Mouse (Mus musculus) left cerebral cortex, postnatal 14 days (tissue): ENCODE results near the gene Pde6g. TPM values are rescaled to one million over a fixed set of nuclear protein-coding genes. Genes with fewer than 3 reads are reported as not detected.
"Not testable (repeated sequence)": the region's sequence is repeated elsewhere in the genome, so short reads cannot be mapped to it uniquely, and the experiment has no call there.

Experiments
- DNase-seq, 2 experiments: peaks; one replicate each; pipeline ENCODE4 v3.0.0; 2021 to 2022; ENCODE audit warnings: low spot score in 2 of 2, mixed read lengths in 1 of 2
- intact Hi-C: fragments of 180-260 bp; cut with DNase I; formaldehyde crosslinking; loops from one replicate; pipeline ENCODE4 v1.15.1; 2025
- total RNA-seq, 2 experiments: library from RNA; stranded (reverse); gene quantifications; 2 replicates each; pipeline ENCODE4 v1.2.3; 2021

Pde6g gene
- total RNA-seq, 2 experiments from 2014 or later = 0.40 TPM

- intact Hi-C loops = no loop called here
- peak; percentile 67 to 87 for DNase-seq
Observed at GRCm38 (mm10) chr11:120437152-120437856, 16.0 kb downstream of the Pde6g start, which contains the start of gene Nploc4. Nploc4 (minus strand) TSS chr11:120437708.

GRCm38 (mm10) chr11:120426727-120427126 lies 26.6 kb downstream of the Pde6g start:
- no peak for DNase-seq
- intact Hi-C loops = no loop called here

GRCm38 (mm10) chr11:120423569-120424295 lies 29.6 kb downstream of the Pde6g start:
- intact Hi-C loops = no loop called here

GRCm38 (mm10) chr11:120422651-120423568 lies 30.4 kb downstream of the Pde6g start:
- no peak for DNase-seq
- intact Hi-C loops = no loop called here

More at GRCm38 (mm10) chr11:120423569-120424295, 29.6 kb downstream of the Pde6g start:
- DNase-seq = peak; percentile 59 to 74

GRCm38 (mm10) chr11:120418592-120418991 lies 34.7 kb downstream of the Pde6g start:
- intact Hi-C loops = no loop called here
- no peak for DNase-seq

GRCm38 (mm10) chr11:120417852-120418251 lies 35.4 kb downstream of the Pde6g start:
- DNase-seq = no peak
- intact Hi-C loops = no loop called here

GRCm38 (mm10) chr11:120413621-120414020 lies 39.7 kb downstream of the Pde6g start:
- intact Hi-C loops = loop anchor here (2.0 kb wide), 1 partner anchor 17 kb away; no protein-coding TSS in a partner anchor
- DNase-seq = not testable (repeated sequence)

GRCm38 (mm10) chr11:120406445-120406844 lies 46.9 kb downstream of the Pde6g start:
- intact Hi-C loops = no loop called here
- no peak for DNase-seq

GRCm38 (mm10) chr11:120405867-120406266 lies 47.4 kb downstream of the Pde6g start:
- intact Hi-C loops = no loop called here
- no peak for DNase-seq

GRCm38 (mm10) chr11:120404814-120405213 lies 48.5 kb downstream of the Pde6g start:
- intact Hi-C loops = no loop called here
- no peak for DNase-seq

GRCm38 (mm10) chr11:120399319-120399718 lies 54.0 kb downstream of the Pde6g start:
- intact Hi-C loops = no loop called here
- no peak for DNase-seq

Other genes with a start within 250 kb of the Pde6g start
- gene Bahcc1, start 220.6 kb downstream of the Pde6g start, total RNA-seq = 10 to 100 TPM; 16.4 to 17.6 TPM
- gene Actg1, start 105.0 kb downstream of the Pde6g start, total RNA-seq = 1,000 to 10,000 TPM; 1,748 to 1,778 TPM
- gene Fscn2, start 92.0 kb downstream of the Pde6g start, total RNA-seq = under 1 TPM in 1 of 2 experiments, not detected in 1; 0.80 TPM
- 10 to 100 TPM; 30.4 to 35.9 TPM for gene Faap100, start 74.7 kb downstream of the Pde6g start, total RNA-seq
- gene Nploc4, start 15.8 kb downstream of the Pde6g start, total RNA-seq = 10 to 100 TPM; 67.8 to 71.3 TPM
- 1 to 10 TPM in 1 of 2 experiments, not detected in 1; 3.6 TPM for gene Tspan10, start 10.9 kb downstream of the Pde6g start, total RNA-seq
- 10 to 100 TPM; 13.0 to 14.7 TPM for gene Oxld1, start 4.6 kb upstream of the Pde6g start, total RNA-seq
- 10 to 100 TPM; 23.1 TPM for gene Ccdc137, start 4.6 kb upstream of the Pde6g start, total RNA-seq
- 10 to 100 TPM; 59.5 to 60.1 TPM for gene Arl16, start 14.1 kb upstream of the Pde6g start, total RNA-seq
- 10 to 100 TPM; 74.6 to 78.2 TPM for gene Mrpl12, start 31.1 kb upstream of the Pde6g start, total RNA-seq
- gene Slc25a10, start 38.3 kb upstream of the Pde6g start, total RNA-seq = 10 to 100 TPM; 19.2 to 22.3 TPM
- gene Gcgr, start 77.2 kb upstream of the Pde6g start, total RNA-seq = under 1 TPM; 0.17 to 0.18 TPM
- gene Mcrip1, start 96.2 kb upstream of the Pde6g start, total RNA-seq = 100 to 1,000 TPM in 1 of 2 experiments, 10 to 100 TPM in 1; 95.9 to 101 TPM
- not detected for gene Ppp1r27, start 97.6 kb upstream of the Pde6g start, total RNA-seq
- gene P4hb, start 119.8 kb upstream of the Pde6g start, total RNA-seq = 100 to 1,000 TPM; 125 to 127 TPM
- gene Arhgdia, start 128.1 kb upstream of the Pde6g start, total RNA-seq = 100 to 1,000 TPM; 397 to 401 TPM
- 10 to 100 TPM; 65.4 to 72.9 TPM for gene Alyref, start 144.9 kb upstream of the Pde6g start, total RNA-seq
- gene Anapc11, start 144.9 kb upstream of the Pde6g start, total RNA-seq = 100 to 1,000 TPM in 1 of 2 experiments, 10 to 100 TPM in 1; 99.6 to 100 TPM
- 1 to 10 TPM in 1 of 2 experiments, under 1 TPM in 1; 0.97 to 1.0 TPM for gene Npb, start 155.0 kb upstream of the Pde6g start, total RNA-seq
- gene Pcyt2, start 164.4 kb upstream of the Pde6g start, total RNA-seq = 100 to 1,000 TPM; 131 to 134 TPM
- gene Sirt7, start 171.7 kb upstream of the Pde6g start, total RNA-seq = 10 to 100 TPM; 34.7 to 42.4 TPM
- gene Mafg, start 180.1 kb upstream of the Pde6g start, total RNA-seq = 10 to 100 TPM; 84.3 to 94.3 TPM
- 1 to 10 TPM; 3.8 to 4.0 TPM for gene Pycr1, start 190.3 kb upstream of the Pde6g start, total RNA-seq
- 1 to 10 TPM; 5.9 to 6.0 TPM for gene Myadml2, start 194.7 kb upstream of the Pde6g start, total RNA-seq
- gene Notum, start 207.7 kb upstream of the Pde6g start, total RNA-seq = 1 to 10 TPM; 5.7 to 8.9 TPM
- gene Aspscr1, start 219.5 kb upstream of the Pde6g start, total RNA-seq = 10 to 100 TPM; 50.0 to 59.5 TPM